Mouse (Mus musculus) hindbrain, postnatal 0 days (tissue): Measurements from ENCODE around the gene Sgca. TPM values are rescaled to one million over a fixed set of nuclear protein-coding genes. Genes with fewer than 3 reads are reported as not detected.
"Not testable (repeated sequence)": the region's sequence is repeated elsewhere in the genome, so short reads cannot be mapped to it uniquely, and the experiment has no call there.

ENCODE experiments used
- ATAC-seq: fragments of 200-750 bp; cut with Nextera tagmentation; 2 replicates; pipeline ENCODE4 v1.8.0; 2017; ENCODE audit warnings: mild to moderate bottlenecking, moderate TSS enrichment, moderate library complexity
- DNase-seq: peaks from one replicate; pipeline ENCODE4 v3.0.0-alpha.2; 2015; ENCODE audit warnings: low spot score
- H3K27ac ChIP-seq: fragments of 300-500 bp; sonication (generic); 2 replicates; pipeline ENCODE4 v1.5.1; 2014; ENCODE audit warnings: mild to moderate bottlenecking
- H3K27me3 ChIP-seq: fragments of 300-500 bp; sonication (generic); 2 replicates; pipeline ENCODE4 v1.6.1; 2014; ENCODE audit warnings: low read length, mixed read lengths; ENCODE audit not compliant: insufficient read depth
- H3K36me3 ChIP-seq: fragments of 300-500 bp; sonication (generic); 2 replicates; pipeline ENCODE4 v1.6.1; 2014; ENCODE audit warnings: low read length, mixed read lengths; ENCODE audit not compliant: insufficient read depth
- H3K4me1 ChIP-seq: fragments of 300-500 bp; sonication (generic); 2 replicates; pipeline ENCODE4 v1.6.1; 2014; ENCODE audit warnings: antibody characterized with exemption, low read length, mixed read lengths; ENCODE audit not compliant: insufficient read depth
- H3K4me2 ChIP-seq: fragments of 300-500 bp; sonication (generic); 2 replicates; pipeline ENCODE4 v1.6.1; 2014; ENCODE audit warnings: low read depth, mild to moderate bottlenecking, low read length, moderate library complexity, mixed read lengths
- H3K4me3 ChIP-seq: fragments of 300-500 bp; sonication (generic); 2 replicates; pipeline ENCODE4 v1.5.1; 2014; ENCODE audit warnings: low read length
- H3K9ac ChIP-seq: fragments of 300-500 bp; sonication (generic); replicated peaks from 2 replicates; pipeline ENCODE4 v1.6.1; 2014; ENCODE audit warnings: mild to moderate bottlenecking, low read length, moderate library complexity, mixed read lengths
- H3K9me3 ChIP-seq: fragments of 300-500 bp; sonication (generic); 2 replicates; pipeline ENCODE4 v1.6.1; 2016; ENCODE audit warnings: low read length, mixed read lengths
- CTCF ChIP-seq: IDR thresholded peaks from 2 replicates; pipeline ENCODE4 v1.5.1; 2016; ENCODE audit warnings: antibody characterized with exemption, control low read depth, low read depth
- WGBS: fragments of 180-500 bp; shearing (Covaris S2); extraction: QIAGEN DNeasy Blood & Tissue Kit; methylation state at CpG from one replicate; pipeline ENCODE4 v1.1.7; 2014; 5-methylcytosine and 5-hydroxymethylcytosine counted together
- polyA plus RNA-seq: library from polyadenylated mRNA; unstranded; fragments of >200 nt; fragmentation: Nextera tagmentation; extraction: Ambion mirVana; gene quantifications from 2 replicates; pipeline ENCODE4 v1.2.1, GENCODE M21; 2015
- total RNA-seq: library from RNA; depleted of rRNA; stranded (reverse); fragments of >200 nt; gene quantifications from 2 replicates; pipeline ENCODE4 v1.2.3, GENCODE M21; 2014

Gene Sgca
- total and polyA plus RNA-seq, 2 experiments from 2014 or later = 0.26 to 0.52 TPM

DNA sequence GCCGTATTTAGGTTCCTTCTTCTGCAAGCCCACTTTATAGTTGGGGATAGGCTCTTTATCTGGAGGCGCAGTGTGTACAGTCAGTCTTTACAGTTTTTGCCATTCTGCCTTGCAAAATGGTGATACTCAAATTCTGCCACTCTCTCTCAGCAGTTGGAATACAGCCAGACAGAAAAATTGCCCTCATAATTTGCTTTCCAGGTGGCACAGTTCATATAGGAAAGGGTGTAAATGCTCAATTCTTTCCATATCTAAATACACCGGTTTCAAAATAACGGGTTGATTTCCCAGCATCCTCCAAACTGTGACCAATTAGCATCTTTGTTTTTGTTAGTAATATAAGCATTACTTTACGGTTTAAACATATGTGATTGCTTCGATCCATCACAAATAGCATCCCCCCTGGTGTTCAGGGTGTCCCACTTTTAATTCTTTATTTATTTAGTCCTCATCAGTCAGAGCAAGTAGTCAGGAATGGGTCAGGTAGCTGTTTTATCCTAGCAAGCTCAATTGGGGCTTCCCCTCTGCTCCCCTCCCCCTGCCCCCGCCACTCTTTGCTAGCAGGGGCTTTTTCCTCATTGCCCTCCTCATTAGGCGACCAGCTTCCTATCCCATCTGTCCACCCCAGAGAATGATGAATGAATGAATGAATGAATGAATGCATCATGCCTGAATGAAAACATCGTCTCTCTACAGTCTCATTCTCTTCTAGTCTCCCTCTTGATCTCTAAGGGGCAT, 2.2 kb upstream of the Sgca start:
- H3K4me3 ChIP-seq = peak overlapping the region; percentile 15
- DNase-seq = peak; percentile 53
- ATAC-seq = peak; percentile 65
- no peaks in the 10 kb centered on the region for H3K36me3 ChIP-seq
- peak overlapping the region; percentile 50 for H3K9ac ChIP-seq
- TF ChIP-seq CTCF = no peak
- WGBS = 33% methylated on average over 9 of the region's 9 CpGs
- H3K4me2 ChIP-seq = peak overlapping the region; percentile 50
- H3K27ac ChIP-seq = peak overlapping the region; percentile 87
- no peaks in the 10 kb centered on the region for H3K9me3 ChIP-seq
- H3K4me1 ChIP-seq = peaks cover 7% of the 10 kb centered on the region; the same call in 1 of the 2 replicates
- H3K27me3 ChIP-seq = no peaks in the 10 kb centered on the region

DNA sequence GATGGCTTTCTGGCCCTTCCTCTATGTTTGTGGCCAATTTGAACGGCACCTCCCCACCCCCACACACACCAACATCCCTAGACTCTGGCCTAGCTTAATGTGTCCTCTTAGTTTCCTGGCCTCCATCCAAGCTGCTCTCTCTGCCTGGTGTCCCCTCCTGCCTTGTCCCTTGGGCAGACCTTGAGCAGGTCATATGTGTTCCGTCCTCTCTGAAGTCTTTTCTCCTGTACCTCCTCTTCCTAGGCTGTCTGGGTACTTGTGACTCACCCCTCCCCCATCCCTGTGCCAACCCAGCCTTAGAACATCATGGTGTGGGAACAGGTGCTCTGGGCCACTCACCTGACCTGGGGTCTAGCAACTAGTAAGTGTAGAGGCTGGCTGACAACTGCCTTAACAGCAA, 1.2 kb downstream of the Sgca start:
- no peak overlapping the region for H3K9ac ChIP-seq
- no peak for TF ChIP-seq CTCF
- H3K36me3 ChIP-seq = no peaks in the 10 kb centered on the region
- no peak overlapping the region for H3K27ac ChIP-seq
- no peaks in the 10 kb centered on the region for H3K9me3 ChIP-seq
- no peak overlapping the region for H3K4me2 ChIP-seq
- no peak for DNase-seq
- 61% methylated on average over 2 of the region's 2 CpGs for WGBS
- H3K4me1 ChIP-seq = peaks cover 7% of the 10 kb centered on the region; the same call in 1 of the 2 replicates
- ATAC-seq = no peak
- no peaks in the 10 kb centered on the region for H3K27me3 ChIP-seq
- H3K4me3 ChIP-seq = no peak overlapping the region

DNA sequence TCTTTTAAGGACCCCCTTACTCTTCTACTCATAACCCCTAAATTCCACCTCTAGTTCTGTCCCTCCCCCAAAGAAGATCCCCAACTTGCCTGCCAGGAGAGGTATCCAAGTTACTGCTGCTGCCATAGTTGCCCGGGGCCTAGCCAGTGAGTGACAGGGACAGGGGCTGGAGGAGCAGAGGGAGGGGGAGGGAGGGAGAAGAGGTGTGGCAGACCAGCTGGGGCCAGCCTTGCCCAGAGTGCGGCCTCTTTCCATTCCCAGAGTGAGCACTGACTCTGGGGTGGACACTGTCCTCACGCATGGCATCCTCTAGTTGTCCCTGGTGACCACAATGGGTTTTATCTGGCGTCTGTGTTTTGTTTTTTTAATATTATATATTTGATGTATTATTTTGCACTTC, 2.8 kb downstream of the Sgca start:
- Histone ChIP-seq H3K9me3 (no peaks in the 10 kb centered on the region), H3K4me3 (no peak overlapping the region), H3K27ac (no peak overlapping the region), H3K9ac (no peak overlapping the region), H3K4me2 (no peak overlapping the region), H3K4me1 (no peaks in the 10 kb centered on the region), H3K27me3 (no peaks in the 10 kb centered on the region), H3K36me3 (no peaks in the 10 kb centered on the region)
- 30% methylated on average over 4 of the region's 4 CpGs for WGBS
- TF ChIP-seq CTCF = no peak
- ATAC-seq (no peak), DNase-seq (no peak)

DNA sequence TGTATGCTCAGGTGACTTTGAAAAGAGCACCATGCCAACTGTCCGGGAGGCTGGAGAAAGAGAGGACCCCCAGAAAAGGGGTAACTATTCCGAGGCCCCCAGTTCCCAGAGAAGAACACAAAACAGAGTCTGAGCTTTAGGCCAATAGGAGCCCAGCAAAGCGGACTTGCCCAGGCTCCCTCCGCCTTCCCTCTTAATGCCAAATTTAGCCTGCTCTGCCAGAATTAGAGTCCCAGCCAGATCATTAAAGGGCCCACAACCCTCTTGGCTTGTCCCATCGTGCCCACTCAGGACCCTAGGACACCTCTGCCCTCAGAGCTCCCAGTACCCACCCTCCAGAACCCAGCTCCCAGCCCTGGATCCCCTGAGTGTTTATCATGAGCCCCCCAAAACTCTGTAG, 3.2 kb downstream of the Sgca start:
- DNase-seq (no peak), ATAC-seq (no peak)
- no peaks in the 10 kb centered on the region for H3K36me3 ChIP-seq
- no peaks in the 10 kb centered on the region for H3K9me3 ChIP-seq
- no peak overlapping the region for H3K27ac ChIP-seq
- no peak for TF ChIP-seq CTCF
- no peaks in the 10 kb centered on the region for H3K4me1 ChIP-seq
- no peak overlapping the region for H3K4me2 ChIP-seq
- no peak overlapping the region for H3K9ac ChIP-seq
- no peak overlapping the region for H3K4me3 ChIP-seq
- H3K27me3 ChIP-seq = no peaks in the 10 kb centered on the region
- 60% methylated on average over 5 of the region's 5 CpGs for WGBS

DNA sequence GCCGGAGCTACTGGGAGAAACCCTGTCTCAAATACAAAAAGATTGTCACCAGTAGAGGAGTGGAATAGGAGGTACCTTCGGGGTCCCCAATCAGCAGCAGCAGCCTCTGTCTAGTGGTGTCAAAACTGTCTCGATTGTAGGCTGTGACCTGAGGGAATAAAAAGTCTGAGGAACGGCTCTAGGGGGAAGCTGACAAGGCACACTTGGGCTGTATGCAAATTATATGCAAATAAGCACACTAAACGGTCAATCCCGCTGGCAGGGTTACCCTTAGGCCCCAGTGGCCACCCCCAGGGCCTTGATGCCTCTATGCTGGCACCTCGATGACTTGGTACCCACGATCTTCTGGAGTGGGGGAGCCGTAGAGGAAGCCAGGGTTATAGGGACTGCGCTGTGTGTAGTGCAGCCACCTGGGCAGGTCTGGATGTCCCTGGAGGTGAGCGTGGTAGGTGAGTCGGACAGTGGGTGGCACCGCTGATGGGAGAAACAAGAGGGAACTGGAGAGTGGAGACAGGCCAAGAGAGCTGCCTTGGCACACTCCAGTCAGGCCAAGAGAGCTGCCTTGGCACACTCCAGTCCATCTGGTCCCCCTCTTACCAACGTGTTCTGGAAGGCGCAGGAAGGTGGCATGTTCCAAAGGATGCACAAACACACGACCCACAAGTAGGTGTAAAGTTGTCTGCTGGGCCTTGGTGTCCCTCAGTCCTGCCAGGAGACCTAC, 4.1 kb downstream of the Sgca start:
- DNase-seq = no peak
- no peak for TF ChIP-seq CTCF
- no peaks in the 10 kb centered on the region for H3K27me3 ChIP-seq

DNA sequence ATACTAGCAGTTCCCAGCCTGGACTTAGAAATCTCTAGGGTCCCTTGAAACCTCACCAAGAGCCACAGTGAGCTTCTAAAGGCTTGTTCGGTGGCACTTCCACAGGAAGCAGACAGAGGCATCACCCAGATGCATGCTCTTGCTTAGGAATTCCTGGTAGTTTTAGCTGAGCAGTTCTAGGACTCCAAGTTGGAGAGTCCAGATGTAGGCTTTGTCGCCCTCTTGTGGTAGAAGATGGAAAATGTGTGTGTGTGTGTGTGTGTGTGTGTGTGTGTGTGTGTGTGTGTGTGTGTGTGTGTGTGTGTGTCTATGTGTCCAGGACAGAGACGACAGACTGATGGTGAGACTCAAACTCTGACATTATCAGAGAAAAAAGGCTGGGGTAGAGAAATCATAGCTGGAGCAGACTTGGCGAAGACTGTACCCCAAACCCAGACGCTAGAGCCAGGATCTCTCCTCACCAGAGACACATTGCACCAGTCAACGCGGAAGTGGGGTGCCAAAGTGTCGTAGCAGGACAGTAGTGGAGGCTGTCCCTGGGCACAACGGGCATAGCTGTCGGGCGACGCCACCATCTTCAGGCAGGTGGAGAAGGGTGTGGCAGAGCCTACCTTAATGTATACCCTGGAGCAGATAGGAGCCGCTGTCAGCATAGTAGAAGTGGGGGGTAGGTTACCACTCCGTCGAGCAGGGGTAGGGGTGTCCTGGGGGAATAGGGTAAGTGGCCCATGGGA, 5.8 kb downstream of the Sgca start:
- WGBS = 65% methylated on average over 15 of the region's 15 CpGs
- DNase-seq (peak; percentile 86), ATAC-seq (peak; percentile 68)
- peak; percentile 98 for TF ChIP-seq CTCF
- Histone ChIP-seq H3K36me3 (no peaks in the 10 kb centered on the region), H3K9ac (no peak overlapping the region), H3K4me2 (no peak overlapping the region), H3K4me1 (no peaks in the 10 kb centered on the region), H3K27ac (no peak overlapping the region), H3K9me3 (no peaks in the 10 kb centered on the region), H3K27me3 (no peaks in the 10 kb centered on the region), H3K4me3 (no peak overlapping the region)

More for the DNA sequence above, 4.1 kb downstream of the Sgca start:
- WGBS = 48% methylated on average over 16 of the region's 16 CpGs
- H3K9me3 ChIP-seq = no peaks in the 10 kb centered on the region
- no peak for ATAC-seq
- H3K27ac ChIP-seq = no peak overlapping the region
- H3K36me3 ChIP-seq = no peaks in the 10 kb centered on the region
- H3K4me3 ChIP-seq = no peak overlapping the region
- no peaks in the 10 kb centered on the region for H3K4me1 ChIP-seq
- no peak overlapping the region for H3K9ac ChIP-seq
- no peak overlapping the region for H3K4me2 ChIP-seq

DNA sequence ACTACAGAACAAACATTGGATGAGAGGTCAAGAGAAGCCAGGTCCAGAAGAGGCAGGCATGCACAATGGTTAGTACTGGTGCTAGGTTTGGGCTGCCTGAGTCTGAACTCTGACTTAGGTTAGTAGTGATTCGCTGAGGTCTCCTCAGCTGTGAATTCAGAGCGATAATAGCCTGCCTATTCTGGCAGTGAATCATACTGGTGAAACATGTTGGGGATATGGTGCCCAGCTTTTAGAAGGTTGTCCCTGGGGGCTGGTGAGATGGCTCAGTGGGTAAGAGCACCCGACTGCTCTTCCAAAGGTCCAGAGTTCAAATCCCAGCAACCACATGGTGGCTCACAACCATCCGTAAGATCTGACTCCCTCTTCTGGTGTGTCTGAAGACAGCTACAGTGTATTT, 6.4 kb downstream of the Sgca start:
- 96% methylated on average over 4 of the region's 4 CpGs for WGBS
- not testable (repeated sequence) for H3K9ac ChIP-seq, H3K27ac ChIP-seq, H3K36me3 ChIP-seq, ATAC-seq, H3K4me3 ChIP-seq, H3K4me2 ChIP-seq, H3K27me3 ChIP-seq, H3K4me1 ChIP-seq, H3K9me3 ChIP-seq, DNase-seq
